Mouse (Mus musculus) thymus, postnatal 25 days (tissue): ENCODE data around the gene Smurf2.
"Not testable (repeated sequence)": the region's sequence is repeated elsewhere in the genome, so short reads cannot be mapped to it uniquely, and the experiment has no call there.

Source experiments
- DNase-seq: peaks from one replicate; pipeline ENCODE4 v3.0.0; 2022

Gene Smurf2

DNA sequence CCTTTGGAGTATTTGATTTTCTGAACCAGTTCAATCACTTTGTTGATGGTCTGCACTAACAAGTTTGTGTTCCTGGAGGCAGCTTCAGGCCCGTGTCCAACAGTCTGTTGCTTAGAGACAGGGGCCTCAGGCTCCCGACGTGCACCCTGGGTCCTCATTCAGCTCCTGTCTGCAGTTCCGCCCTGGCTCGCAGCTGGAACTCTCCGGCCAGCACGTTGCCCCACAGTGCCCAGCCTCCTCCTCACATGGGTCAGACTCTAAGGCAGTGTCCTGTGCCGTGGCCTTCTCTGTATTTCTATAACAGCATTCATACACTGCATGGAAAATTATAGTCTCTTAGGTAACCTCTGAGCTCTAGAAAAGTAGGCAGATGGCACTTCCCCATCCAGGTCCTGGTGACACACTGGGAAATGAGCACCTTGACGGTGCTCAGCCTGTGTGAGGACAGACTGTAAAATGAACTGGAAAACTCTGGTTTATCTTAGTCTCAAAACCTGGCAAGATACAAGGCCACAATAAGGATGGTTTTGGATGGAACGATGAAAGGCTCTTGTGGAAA is 118.4 kb downstream of the Smurf2 start:
- no peak for DNase-seq

DNA sequence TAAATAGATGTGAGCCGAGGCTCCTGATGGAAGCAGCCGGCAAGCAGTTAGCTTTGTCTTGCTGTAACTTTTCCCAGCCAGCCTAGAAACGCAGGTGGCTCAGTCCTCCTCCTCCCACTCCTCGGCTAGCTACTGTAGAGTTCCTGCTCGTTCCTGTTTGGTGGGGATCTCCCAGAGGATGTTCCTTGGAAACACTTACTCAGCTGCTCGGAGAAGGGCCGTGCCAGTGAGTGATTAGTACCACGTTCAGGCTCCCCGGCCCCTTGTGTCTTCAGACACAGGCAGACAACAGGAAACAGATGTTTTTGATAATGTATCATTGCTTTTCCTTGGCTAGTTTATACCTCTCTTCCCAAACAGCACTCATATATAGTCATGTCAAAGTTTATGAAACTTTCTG is 124.8 kb downstream of the Smurf2 start:
- no peak for DNase-seq

DNA sequence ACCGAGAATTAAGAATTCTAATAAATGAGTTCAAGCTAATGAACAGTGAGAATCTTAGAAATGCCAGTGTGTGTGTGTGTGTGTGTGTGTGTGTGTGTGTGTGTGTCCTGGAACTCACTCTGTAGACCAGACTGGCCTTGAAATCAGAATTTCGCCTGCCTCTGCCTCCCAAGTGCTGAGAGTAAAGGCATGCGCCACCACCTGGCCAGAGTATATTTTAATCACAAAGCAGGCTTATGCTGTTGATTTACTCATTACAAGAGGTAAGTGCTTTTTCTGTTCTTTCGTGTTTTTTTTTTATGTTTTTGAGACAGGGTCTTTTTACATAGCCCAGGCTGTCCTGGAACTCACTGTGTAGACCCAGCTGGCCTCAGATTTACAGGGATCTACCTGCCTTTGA is 126.7 kb downstream of the Smurf2 start:
- peak; percentile 14 for DNase-seq

DNA sequence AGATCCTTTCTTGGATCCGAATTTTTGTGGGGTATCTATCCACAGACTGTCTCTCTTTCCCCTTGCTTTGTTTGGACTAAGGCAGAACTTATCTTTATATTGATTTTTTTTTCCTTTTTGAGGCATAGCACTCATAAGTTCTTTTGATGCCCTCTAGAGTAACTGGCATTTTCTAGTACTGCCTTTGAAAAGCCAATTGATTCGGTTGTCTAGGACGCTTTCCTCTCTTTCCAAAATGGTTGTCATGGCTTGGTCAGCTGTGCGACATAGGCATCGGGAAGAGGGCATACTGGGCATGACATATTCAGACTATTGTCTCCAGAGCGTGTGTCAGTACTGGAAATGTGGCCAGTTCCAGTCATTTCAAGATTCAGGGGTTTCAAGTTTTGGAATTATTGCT is 130.9 kb downstream of the Smurf2 start:
- DNase-seq, result no peak

DNA sequence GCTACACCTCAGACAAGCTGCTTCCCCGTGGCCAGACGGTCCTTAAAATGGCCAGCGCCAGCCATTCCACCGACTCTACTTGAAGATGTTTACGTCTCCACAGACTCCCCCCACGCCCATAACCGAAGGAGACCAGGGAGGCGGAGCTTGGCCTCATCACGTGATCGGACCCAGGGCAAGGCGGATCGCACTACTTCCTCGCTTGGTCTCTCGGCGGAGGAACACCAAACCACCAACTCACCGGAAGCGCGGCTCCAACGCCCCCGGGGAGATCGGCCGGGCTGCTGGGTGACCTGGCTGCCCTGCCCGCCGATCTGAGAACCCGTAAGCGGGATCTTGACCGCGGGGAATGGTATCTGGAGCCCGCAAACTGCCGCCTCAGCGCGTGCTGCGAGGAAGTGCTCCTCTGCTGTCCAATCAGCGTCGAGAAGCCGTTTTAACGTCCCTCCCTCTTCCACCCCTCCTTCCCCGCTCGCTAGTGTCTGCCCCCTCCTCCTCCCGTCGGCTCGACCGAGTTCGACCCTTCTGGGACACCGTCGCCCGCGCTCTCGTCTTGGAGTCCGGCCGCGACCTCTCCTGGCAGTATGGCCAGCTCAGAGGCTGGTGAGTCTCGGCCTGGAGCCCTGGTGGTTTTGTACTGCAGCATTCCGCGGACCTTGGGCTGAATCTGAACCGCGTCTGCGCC is 131.6 kb downstream of the Smurf2 start, which contains the start of the genes Ddx5 and Cep95:
TSS of gene Ddx5 (minus strand) at position 411 of the 685 bp plus-strand sequence.
TSS of gene Cep95 (plus strand) at position 478 of the 685 bp plus-strand sequence.
- DNase-seq, result peak; percentile 99

DNA sequence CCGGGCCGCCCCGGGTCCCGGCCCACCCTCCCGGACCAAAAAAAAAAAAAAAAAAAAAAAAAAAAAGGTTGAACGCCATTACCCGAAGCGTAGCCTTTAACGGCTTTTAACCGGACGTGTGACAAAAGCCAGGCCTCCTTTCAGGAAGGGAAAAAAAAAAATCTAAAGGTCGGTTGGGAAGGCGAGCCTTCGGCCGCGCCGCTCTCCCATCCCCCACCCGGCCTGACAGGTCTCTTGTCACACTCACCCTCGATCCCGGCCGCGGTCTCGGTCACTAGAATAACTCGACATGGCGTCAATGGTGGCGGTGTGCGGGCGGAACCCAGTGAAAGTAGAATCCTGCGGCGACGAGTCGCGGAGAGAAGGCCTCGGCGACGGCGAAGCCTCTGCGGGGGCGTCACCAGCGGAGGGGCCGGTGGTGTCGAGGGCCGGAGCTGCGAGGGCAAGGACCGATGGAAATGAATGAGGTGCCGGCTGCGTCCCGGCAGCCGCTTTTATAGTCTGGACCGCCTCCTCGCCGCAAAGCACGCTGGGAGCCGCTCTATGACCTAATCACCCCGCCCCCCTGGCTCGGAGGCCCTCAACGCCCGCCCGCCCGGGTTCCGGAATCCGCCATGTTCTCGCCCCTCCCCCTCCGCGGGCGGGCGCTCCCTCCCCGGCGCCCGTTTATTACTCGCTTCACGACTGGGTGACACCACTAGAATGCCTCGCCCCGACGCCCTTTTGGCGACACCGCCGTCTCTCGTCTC is 132.3 kb downstream of the Smurf2 start:
- peak; percentile 99 for DNase-seq

DNA sequence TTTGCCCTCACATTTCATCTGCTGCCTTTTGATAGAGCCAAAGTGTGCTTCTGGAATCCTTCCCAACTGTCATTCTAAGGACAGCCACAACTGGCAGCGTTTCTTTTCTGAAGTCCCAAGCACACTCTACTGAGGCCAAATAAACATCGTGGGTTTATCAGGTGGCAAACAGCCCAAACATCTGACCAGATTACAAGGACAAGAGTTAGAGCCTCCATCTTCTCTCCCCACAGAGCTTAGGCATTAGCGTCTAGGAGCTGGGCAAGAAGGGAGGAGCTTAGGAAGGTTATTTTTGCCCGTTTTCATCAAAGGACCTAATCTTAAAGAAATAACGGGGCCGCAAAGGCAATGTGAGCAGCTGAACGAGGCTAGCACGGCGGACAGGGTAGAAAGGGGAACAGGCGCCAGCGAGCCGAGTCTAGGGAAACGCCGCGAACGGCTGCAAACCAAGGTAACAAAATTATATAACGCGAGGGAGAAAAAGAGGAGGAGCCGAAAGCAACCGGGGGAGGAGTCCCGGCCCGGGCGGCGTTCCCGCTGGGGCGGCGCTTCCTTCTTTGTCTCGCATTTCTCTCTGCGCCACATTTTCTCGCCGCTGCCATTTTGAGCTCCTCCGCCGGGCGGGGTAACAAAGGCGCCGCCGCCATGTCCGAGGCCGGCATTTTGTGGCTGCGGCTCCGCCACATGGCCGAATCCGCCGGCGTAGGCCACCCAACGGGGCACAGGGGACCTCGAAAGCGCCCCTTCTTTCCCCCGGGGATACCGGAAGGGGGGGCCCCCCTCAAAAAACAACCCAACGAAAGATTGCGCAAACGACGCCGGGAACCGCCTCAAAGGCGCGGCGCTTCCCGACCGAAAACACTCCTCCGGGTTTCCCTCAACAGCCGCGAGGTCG is 133.1 kb downstream of the Smurf2 start:
- DNase-seq, result peak; percentile 89

DNA sequence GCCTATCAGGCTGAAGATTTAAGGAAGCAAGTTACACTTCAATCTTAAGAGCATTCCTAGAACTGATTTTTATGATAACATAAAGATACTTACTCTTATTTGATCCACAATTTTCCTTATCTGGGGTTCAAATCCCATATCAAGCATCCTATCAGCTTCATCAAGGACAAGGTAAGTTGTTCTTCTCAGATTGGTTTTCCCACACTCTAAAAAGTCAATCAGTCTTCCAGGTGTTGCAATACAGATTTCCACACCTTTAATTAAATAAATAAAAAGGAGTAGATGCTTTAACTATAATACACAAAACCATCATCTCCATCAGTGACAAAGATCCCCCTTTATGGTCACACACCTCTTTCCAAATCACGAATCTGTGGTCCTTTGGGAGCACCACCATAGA is 135.5 kb downstream of the Smurf2 start:
- DNase-seq, result no peak

DNA sequence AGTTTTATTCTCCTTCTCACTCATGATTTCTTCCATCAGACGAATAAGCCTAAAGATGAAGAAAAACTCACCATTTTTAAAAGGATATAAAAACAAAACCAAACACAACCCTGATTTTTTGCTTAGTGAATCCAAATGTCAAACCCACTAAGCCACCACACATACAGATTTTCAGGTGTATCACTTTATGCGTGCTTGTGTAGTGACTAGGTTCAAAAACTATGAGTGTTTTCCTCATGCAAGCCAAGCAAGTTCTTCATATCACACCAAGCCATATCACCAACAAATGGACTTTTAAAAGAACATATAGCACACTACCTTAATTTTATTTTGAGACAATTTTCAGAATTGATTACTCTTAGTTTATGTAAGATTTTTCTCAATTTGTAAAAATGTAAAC is 136.0 kb downstream of the Smurf2 start:
- no peak for DNase-seq

DNA sequence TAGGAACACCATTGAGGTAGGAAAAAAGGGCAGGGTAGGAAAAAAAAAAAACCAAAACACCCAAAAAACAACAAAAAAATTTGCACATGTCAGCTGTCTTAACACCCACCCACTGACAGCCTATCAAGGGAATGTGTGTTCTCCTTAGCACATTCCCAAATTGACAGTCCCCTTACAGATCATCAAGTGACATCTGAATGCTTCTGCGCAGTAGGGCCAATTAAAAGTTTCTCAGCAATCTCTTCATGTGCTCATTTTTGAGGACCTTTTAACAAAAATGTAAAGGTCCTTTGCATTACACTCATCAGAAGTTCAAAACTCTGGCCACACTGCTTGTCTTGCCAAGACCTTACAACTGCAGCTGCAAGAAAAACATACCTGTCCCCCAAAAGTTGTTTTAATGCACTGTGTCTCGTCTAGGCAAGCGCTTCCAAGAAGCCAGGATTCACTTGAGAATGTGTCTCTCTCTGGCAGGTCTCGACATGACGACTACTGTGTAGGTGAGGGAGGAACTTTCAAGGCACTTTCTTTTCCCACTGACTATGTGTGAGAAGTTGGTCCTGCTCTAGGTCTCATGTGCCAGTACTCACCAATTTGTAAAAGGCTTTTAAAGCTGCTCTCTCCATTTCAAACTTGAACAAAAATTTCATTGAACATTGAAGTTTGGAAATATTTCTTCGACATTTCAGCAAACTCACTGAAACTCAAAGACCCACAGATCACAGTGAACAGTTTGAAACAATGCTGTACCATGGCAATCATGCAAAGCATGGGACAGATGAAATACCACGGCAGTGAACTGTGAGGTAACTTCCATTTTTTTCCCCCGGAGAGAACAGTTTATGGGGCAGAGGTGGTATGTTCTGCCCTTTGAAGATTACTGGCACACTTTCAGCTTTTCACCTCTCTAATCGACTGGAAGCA is 137.4 kb downstream of the Smurf2 start:
- DNase-seq, result no peak

DNA sequence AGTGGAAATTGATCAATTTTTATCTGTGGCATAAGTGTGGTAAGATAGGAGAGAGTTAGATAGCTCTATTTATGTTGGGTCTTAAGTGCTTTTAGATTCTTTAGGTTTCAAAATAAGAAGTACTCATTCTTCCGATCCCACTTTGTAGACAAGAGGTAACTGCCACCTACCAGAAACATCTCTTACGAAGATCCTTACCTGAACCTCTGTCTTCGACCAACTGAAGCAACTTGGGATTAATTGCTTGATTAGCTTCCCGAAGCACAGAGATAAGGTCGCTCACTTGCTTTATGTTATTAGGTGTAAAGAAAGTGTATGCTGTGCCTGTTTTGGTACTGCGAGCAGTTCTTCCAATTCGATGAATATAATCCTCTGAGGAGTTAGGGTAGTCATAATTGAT is 138.2 kb downstream of the Smurf2 start:
- DNase-seq, result not testable (repeated sequence)

DNA sequence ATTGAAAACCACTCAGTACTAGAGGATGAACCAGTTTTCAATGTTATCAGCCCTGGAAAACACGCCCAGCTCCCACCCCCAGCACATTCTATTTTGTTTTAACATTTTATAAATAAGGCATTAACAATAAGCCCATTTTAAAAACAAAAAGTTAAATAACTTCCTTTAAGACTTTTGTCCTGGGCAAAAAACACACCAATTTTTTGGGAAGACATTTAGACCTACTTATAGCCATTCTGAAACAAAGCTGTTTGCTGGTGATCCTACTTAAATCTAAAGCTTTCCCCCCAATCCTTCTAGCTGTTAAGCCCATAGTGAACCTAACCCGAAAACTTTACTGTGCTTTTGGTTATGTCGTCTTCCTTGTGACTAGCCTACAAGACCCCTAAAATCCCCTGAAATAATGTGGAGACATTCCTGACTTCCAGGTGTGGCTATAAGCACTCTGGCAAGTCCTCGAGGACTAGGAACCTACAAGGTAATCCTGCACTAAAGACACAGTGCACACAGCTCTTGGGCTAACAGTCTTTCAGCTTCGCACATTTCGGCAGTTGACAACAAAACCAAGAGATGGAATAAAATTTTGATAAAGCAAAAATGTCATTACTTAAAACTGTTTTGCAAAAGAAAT is 139.8 kb downstream of the Smurf2 start:
- DNase-seq, result no peak

DNA sequence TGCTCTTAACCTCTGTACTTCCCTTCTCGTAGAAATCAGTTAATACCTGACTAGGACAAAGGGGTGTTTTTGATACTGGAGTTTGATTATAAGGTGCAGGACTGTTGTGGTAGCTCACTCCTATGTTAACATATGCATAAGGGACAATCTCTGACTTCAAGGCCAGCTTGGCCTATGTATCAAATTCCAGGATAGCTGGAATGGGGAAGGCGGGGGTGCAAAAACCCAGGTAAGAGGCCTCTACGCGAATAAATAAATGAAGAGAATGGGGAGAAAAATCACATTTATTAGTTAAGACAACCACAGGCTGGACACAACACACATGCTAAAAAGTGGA is 140.5 kb downstream of the Smurf2 start:
- DNase-seq, result peak; percentile 18

DNA sequence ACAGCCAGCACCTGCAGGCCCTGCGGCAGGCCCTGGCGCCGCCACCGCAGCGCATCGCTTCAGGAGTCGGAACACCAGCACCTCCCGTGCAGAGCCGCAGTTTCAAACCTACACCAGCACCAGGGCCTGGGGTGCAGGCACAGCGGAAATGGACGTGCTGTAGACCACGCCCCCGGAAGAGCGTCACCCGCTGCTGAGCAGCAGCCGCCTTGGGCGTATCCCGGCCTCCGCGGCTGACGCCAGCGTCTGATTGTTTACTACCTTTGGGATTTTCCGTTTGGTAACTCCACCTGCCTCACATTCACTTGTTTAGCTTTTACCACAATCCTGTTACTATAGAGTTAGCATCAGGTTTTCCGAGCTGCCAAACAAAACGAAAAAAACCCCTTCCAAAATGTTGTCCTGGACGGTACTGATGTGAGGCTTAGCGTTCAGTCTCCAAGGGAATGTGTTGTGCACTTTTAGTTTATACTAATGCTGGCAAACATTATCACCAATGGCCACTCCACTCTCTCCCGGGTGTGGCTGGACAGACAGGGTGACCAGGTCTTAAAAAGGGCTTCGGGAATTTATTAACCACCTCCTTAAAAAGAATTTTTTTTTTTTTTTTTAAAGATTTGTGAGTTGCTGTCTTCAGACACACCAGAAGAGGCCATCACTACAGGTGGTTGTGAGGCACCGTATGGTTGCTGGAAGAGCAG is 141.0 kb downstream of the Smurf2 start, which contains the start of gene Polg2:
TSS of gene Polg2 (minus strand) at position 150 of the 701 bp plus-strand sequence.
- DNase-seq, result peak; percentile 92

DNA sequence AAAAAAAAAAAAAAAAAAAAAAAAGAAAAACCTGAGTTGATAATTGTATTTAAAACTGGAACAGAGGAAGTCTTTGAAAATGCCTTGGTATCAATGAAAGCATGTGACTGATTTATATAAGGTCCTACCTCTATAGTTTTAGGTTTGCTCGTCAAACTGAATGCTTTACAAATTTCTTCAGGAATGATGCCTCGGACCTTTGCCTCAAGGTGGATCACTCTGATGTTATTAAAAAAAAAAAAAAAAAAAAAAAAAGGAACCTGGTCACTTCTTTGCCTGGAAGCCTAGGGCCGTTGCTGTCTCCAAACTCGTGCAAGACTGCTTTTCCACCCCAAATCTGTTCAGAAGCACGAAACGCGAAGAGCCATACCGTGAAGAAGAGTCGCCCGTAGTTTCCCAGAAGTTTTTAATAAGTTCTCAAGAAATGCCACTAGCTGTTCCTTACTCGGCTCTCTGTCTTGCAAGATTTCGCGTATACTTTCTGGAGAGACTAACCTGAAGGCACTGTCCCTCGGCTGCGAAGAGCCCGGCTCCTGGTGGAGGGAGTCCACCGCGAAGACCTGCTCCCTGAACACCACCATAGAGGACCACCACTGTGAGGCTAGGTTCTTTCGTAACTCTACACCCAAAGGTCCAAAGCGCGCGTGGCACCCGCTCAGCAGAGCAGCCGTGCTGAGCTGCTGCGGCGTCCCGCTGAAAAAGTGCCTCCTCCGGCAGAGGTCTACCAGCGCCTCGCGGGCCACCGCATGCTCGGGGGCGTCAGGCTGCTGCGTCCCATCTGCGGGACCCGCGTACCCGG is 141.7 kb downstream of the Smurf2 start:
- no peak for DNase-seq

DNA sequence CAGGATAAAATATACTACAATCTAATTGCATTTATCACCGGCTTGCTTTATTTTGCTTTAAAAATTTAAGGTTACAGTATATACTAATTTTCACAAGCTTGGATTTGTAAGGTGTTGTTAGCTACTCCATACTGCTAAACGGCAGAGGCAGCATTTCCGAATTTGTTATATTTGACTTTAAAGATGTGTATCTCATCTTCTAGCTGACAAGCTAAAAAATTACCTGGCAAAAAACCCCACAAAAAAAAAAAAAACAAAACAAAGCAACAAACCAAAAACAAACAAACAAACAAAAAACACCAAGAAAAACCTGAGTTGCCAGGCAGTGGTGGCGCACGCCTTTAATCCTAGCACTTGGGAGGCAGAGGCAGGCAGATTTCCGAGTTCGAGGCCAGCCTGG is 142.4 kb downstream of the Smurf2 start:
- no peak for DNase-seq

DNA sequence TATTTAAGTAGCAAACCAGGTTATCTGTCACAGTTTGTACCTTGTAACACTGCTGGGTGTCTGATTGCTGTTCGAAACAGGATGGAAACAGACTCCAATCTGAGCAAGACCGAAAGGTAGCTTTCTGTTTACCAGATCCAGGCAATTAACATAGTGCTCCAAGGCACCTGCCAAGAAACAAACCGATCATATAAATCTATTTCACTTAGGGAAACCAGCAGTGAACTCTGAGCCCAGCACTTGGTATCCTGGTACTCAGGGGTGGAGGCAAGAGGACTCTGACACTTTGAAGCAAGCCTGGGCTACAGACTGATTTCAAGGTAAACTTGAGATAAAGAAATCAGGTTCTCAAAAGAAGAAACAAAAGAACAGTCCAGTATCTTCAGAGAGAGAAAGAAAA is 143.1 kb downstream of the Smurf2 start:
- DNase-seq, result no peak

DNA sequence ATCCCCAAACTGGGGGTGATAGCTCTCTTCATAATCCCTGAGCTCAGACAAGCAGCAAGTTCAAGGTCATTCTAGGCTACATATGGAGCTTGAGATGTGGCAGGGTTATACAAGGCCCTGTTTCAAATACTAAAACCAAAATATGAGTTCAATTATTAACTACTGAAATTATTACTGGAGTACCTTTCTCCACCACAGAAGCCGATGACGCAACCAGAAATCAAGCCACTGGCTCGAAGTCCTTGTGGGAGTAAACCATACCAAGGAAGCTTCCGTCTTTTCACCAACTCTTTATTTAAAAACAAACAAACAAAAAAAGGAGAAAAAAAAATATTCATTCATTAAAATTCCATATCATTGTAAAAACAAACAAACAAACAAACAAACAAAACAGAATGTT is 143.6 kb downstream of the Smurf2 start:
- DNase-seq, result no peak

DNA sequence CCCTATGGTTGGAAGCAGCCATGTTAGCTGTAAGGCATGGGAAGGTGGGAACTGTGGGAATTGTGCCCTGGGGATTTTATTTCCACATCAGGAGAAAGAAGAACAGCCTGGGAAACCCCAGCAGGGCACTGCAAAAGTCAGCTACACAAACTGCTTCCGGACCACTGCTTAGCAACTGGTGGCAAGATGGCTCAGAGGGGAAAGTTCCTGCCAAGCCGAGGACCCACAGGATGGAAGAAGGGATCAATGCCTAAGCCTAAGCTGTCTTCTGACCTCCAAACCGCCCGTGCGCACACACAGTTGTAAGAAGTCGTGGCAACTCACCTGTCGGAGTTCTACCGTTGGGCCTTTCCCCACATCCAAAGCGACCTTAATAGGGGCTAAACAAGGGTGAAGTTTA is 147.5 kb downstream of the Smurf2 start:
- DNase-seq, result no peak
